Mouse (Mus musculus): ENCODE results near the gene B3gat3.

- TF ChIP-seq CTCF (IDR thresholded peaks at IDR 0.05) (no peak), POLR2A (IDR thresholded peaks at IDR 0.05; ENCODE audit: insufficient read depth, low read depth, low read length) (no peak)
Observed at GRCm38 (mm10) chr19:8872266-8872840, 47.8 kb upstream of the B3gat3 start.
